Comparison of ENCODE assay signal across 23 mouse cellular contexts in the genomic region with DNA sequence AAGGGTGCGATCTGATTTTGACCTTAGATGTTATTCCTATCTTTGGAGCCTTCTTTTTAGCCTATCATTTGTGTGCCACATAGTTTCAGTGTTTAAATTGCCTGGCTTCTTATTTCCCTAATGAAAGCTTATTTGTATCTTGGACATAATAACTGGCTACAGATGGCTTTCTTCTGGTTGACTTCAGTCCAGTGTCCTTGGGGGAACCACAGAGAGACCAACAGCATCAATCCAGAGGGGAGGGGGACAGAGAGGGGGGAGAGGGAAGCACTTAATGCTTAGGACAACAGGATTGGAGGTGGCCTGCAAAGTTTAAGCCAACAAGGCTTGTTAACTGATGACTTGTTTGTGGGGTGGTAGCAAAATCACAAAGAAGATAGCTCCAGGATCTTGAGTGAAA.
DNase-seq lines count a peak whose midpoint lies in the region; ATAC-seq and TF ChIP-seq lines count a peak whose summit lies in the region.
"Had no signal": no experiment of that assay in that cellular context is flagged by ENCODE, and none has a peak within 500 bp of the region (broad histone marks: within the 10 kb centered on the region; RNA-seq: fewer than 3 reads in every experiment).

No protein-coding gene starts in this region.

- ATAC-seq in hindbrain, postnatal 0 days, result no peak
- no peak for ATAC-seq in hindbrain, embryonic 12.5 days (ENCODE audit: low FRiP score)
- ATAC-seq in midbrain, postnatal 0 days (ENCODE audit: low FRiP score), result no peak
- ATAC-seq in midbrain, embryonic 15.5 days (replicated peaks), result no peak
- ATAC-seq: activated CD4-positive, CD25-positive, alpha-beta regulatory T cell, adult 4 months; CD4-positive, CD25-positive, alpha-beta regulatory T cell, adult 4 months; forebrain, embryonic 13.5 days; forebrain, embryonic 15.5 days; forebrain, postnatal 0 days; Patski had no signal

- no peaks in the 10 kb centered on the region for H3K9me3 ChIP-seq in hindbrain, postnatal 0 days (ENCODE audit: low read length)
- no peaks in the 10 kb centered on the region for H3K9me3 ChIP-seq in hindbrain, embryonic 12.5 days (replicated peaks)
- no peaks in the 10 kb centered on the region for H3K9me3 ChIP-seq in midbrain, postnatal 0 days (ENCODE audit: low read length)
- no peaks in the 10 kb centered on the region for H3K9me3 ChIP-seq in midbrain, embryonic 15.5 days
- H3K9me3 ChIP-seq: embryonic facial prominence, embryonic 10.5 days; embryonic facial prominence, embryonic 12.5 days; forebrain, embryonic 13.5 days; forebrain, embryonic 15.5 days had no signal

- TF ChIP-seq CTCF in hindbrain, postnatal 0 days (IDR thresholded peaks at IDR 0.05; ENCODE audit: low read depth), result no peak
- no peak for TF ChIP-seq CTCF in midbrain, postnatal 0 days (IDR thresholded peaks at IDR 0.05)

- no peak overlapping the region for H3K9ac ChIP-seq in hindbrain, postnatal 0 days (replicated peaks; ENCODE audit: low read length)
- H3K9ac ChIP-seq in hindbrain, embryonic 12.5 days, result no peak overlapping the region
- no peak overlapping the region for H3K9ac ChIP-seq in midbrain, postnatal 0 days (replicated peaks; ENCODE audit: low read length, poor library complexity, severe bottlenecking)
- no peak overlapping the region for H3K9ac ChIP-seq in midbrain, embryonic 15.5 days
- H3K9ac ChIP-seq: embryonic facial prominence, embryonic 12.5 days; forebrain, embryonic 13.5 days; forebrain, embryonic 15.5 days; forebrain, postnatal 0 days had no signal

- H3K4me1 ChIP-seq in hindbrain, postnatal 0 days (ENCODE audit: insufficient read depth, low read length), result no peaks in the 10 kb centered on the region
- no peaks in the 10 kb centered on the region for H3K4me1 ChIP-seq in hindbrain, embryonic 12.5 days
- no peaks in the 10 kb centered on the region for H3K4me1 ChIP-seq in midbrain, postnatal 0 days (ENCODE audit: insufficient read depth, low read length)
- H3K4me1 ChIP-seq in midbrain, embryonic 15.5 days, result no peaks in the 10 kb centered on the region
- H3K4me1 ChIP-seq: embryonic facial prominence, embryonic 10.5 days; embryonic facial prominence, embryonic 12.5 days; forebrain, embryonic 13.5 days; forebrain, embryonic 15.5 days had no signal

- H3K4me2 ChIP-seq in hindbrain, postnatal 0 days (ENCODE audit: low read depth, low read length), result no peak overlapping the region
- no peak overlapping the region for H3K4me2 ChIP-seq in hindbrain, embryonic 12.5 days (replicated peaks)
- no peak overlapping the region for H3K4me2 ChIP-seq in midbrain, postnatal 0 days (ENCODE audit: low read depth, low read length, poor library complexity, severe bottlenecking)
- H3K4me2 ChIP-seq in midbrain, embryonic 15.5 days, result no peak overlapping the region
- H3K4me2 ChIP-seq: embryonic facial prominence, embryonic 12.5 days; forebrain, embryonic 13.5 days; forebrain, embryonic 15.5 days had no signal

- H3K27me3 ChIP-seq in hindbrain, postnatal 0 days (ENCODE audit: insufficient read depth, low read length), result no peaks in the 10 kb centered on the region
- H3K27me3 ChIP-seq in hindbrain, embryonic 12.5 days, result no peaks in the 10 kb centered on the region
- no peaks in the 10 kb centered on the region for H3K27me3 ChIP-seq in midbrain, postnatal 0 days (ENCODE audit: insufficient read depth, low read length)
- H3K27me3 ChIP-seq in midbrain, embryonic 15.5 days (replicated peaks), result no peaks in the 10 kb centered on the region
- H3K27me3 ChIP-seq: CH12.LX; embryonic facial prominence, embryonic 12.5 days; forebrain, embryonic 13.5 days; forebrain, embryonic 15.5 days; Patski had no signal

- H3K27ac ChIP-seq in hindbrain, postnatal 0 days, result no peak overlapping the region
- H3K27ac ChIP-seq in hindbrain, embryonic 12.5 days, result no peak overlapping the region
- H3K27ac ChIP-seq in midbrain, postnatal 0 days (ENCODE audit: low read depth, low read length), result no peak overlapping the region
- H3K27ac ChIP-seq in midbrain, embryonic 15.5 days, result no peak overlapping the region
- H3K27ac ChIP-seq: embryonic facial prominence, embryonic 10.5 days; embryonic facial prominence, embryonic 12.5 days; forebrain, embryonic 13.5 days; forebrain, embryonic 15.5 days had no signal

- no peaks in the 10 kb centered on the region for H3K36me3 ChIP-seq in hindbrain, postnatal 0 days (ENCODE audit: insufficient read depth, low read length)
- H3K36me3 ChIP-seq in hindbrain, embryonic 12.5 days, result no peaks in the 10 kb centered on the region
- no peaks in the 10 kb centered on the region for H3K36me3 ChIP-seq in midbrain, postnatal 0 days (ENCODE audit: insufficient read depth, low read length)
- H3K36me3 ChIP-seq in midbrain, embryonic 15.5 days (replicated peaks), result no peaks in the 10 kb centered on the region
- H3K36me3 ChIP-seq: embryonic facial prominence, embryonic 10.5 days; embryonic facial prominence, embryonic 12.5 days; forebrain, embryonic 15.5 days; G1E had no signal

- no peak overlapping the region for H3K4me3 ChIP-seq in hindbrain, postnatal 0 days (ENCODE audit: low read length)
- no peak overlapping the region for H3K4me3 ChIP-seq in hindbrain, embryonic 12.5 days
- H3K4me3 ChIP-seq in midbrain, postnatal 0 days (ENCODE audit: low read depth, low read length), result no peak overlapping the region
- H3K4me3 ChIP-seq in midbrain, embryonic 15.5 days, result no peak overlapping the region
- H3K4me3 ChIP-seq: embryonic facial prominence, embryonic 10.5 days; embryonic facial prominence, embryonic 12.5 days; forebrain, embryonic 13.5 days; forebrain, embryonic 15.5 days had no signal

- 89% methylated on average over 1 of the region's 1 CpGs for WGBS in hindbrain, postnatal 0 days
- WGBS in hindbrain, embryonic 12.5 days, result 95% methylated on average over 1 of the region's 1 CpGs
- WGBS in midbrain, postnatal 0 days, result 95% methylated on average over 1 of the region's 1 CpGs
- 100% methylated on average over 1 of the region's 1 CpGs for WGBS in midbrain, embryonic 15.5 days

- DNase-seq in cerebellum, postnatal 10 days, result peak; percentile 76 to 81
- DNase-seq in cerebellum, postnatal 25 days, result no peak
- peak; percentile 57 for DNase-seq in hindbrain, postnatal 0 days (ENCODE audit: low spot score)
- DNase-seq in midbrain, postnatal 0 days (ENCODE audit: low spot score), result peak; percentile 59
- DNase-seq: adrenal gland, adult 8-10 months; adrenal gland, postnatal 14 days; adrenal gland, postnatal 36 days; B cell, adult 2 months; cerebellum, adult 18-20 months; cerebellum, adult 8-10 months; cerebellum, adult 9-11 months; forebrain, postnatal 0 days had no signal

Comparison
In these comparisons a context has a peak if more than half of its experiments do, and no peak if none do; other contexts are left out.
1. DNase-seq: peak in cerebellum, postnatal 10 days (2 of 2), hindbrain, postnatal 0 days (single experiment) and midbrain, postnatal 0 days (single experiment); none in cerebellum, postnatal 25 days (0 of 2).